Comparison of ENCODE assay signal across 1 mouse cellular context in the genomic region with DNA sequence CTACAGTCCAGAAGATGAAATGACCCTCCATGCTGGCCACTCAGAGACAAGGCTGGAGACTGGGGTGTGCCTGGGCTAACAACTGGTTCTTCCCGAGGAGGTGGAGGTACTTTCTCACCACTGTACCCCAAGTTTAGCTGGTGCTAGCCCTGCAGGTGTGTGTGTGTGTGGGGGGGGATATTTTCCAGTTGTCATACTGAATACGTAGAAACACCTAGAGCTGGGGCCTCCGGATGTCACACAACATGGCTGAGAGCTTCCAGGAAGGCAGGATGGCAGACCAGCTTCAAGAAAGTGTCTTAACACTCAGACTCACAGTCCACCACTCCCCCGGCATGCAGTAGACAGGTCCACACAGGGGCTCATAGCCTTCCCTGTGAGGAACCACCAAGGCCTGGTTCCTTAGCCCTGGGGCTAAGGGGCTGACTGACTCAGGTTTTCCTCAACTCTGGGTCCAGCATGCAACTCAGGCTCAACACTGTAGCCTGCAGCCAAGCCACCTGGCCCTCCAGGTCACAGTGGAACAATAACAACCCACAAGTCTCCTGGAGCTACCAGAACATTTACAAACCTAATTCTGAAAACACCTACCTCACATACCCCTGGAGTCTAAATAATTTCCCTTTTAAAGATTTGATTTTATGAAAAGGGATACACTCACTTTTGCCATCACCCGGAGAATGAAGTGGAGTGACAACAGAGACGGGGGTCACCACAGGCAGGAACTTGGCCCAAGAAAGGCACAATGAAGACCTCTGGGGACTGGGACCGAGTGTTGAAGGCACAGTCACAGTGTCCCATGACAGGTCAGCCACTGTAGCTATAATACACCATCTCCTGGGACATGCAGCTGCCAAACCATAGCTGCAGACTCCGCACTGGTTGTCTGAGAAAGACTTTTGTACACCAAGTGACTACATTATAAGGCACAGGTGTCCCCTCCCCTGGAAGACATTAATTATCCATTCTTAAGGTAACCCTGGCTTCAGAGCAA.
TF ChIP-seq lines count a peak whose summit lies in the region.

No protein-coding gene starts in this region.

TF ChIP-seq in CH12.LX, 34 proteins besides CTCF, POLR2A, EP300 and RAD21 (continued from another document):
- TF ChIP-seq ZKSCAN1 (IDR thresholded peaks at IDR 0.05; ENCODE audit: borderline replicate concordance, low read depth, low read length) (no peak), IRF4 (IDR thresholded peaks at IDR 0.05; ENCODE audit: low read depth, low read length) (no peak), ZC3H11A (IDR thresholded peaks at IDR 0.05; ENCODE audit: low read depth, low read length) (no peak), JUN (IDR thresholded peaks at IDR 0.05; ENCODE audit: insufficient read depth, low read depth, low read length) (no peak), MXI1 (IDR thresholded peaks at IDR 0.05; ENCODE audit: low read depth, low read length) (0 out of 2 replicates have a peak, but pooled peaks have one; percentile 6), MAX (IDR thresholded peaks at IDR 0.05; ENCODE audit: low read length) (no peak)
